Comparison of ENCODE assay signal across 16 mouse cellular contexts in genomic region chr15:27957867-27958266, GRCm38 (mm10).
DNase-seq lines count a peak whose midpoint lies in the region; ATAC-seq and TF ChIP-seq lines count a peak whose summit lies in the region.
"Had no signal": no experiment of that assay in that cellular context is flagged by ENCODE, and none has a peak within 500 bp of the region (broad histone marks: within the 10 kb centered on the region; RNA-seq: fewer than 3 reads in every experiment).

No protein-coding gene starts in this region.

- peaks cover 89% of the 10 kb centered on the region for H3K4me1 ChIP-seq in heart, embryonic 13.5 days
- H3K4me1 ChIP-seq in midbrain, embryonic 13.5 days (replicated peaks) = peaks cover 89% of the 10 kb centered on the region
- peaks cover 78% of the 10 kb centered on the region for H3K4me1 ChIP-seq in midbrain, embryonic 10.5 days
- peaks cover 41% of the 10 kb centered on the region for H3K4me1 ChIP-seq in hindbrain, postnatal 0 days (ENCODE audit: insufficient read depth, low read length)

- intact Hi-C loops in heart, postnatal 25 days (cut with DNase I) = no loop called here

- WGBS in heart, embryonic 13.5 days = 67% methylated on average over 9 of the region's 9 CpGs
- 75% methylated on average over 9 of the region's 9 CpGs for WGBS in midbrain, embryonic 13.5 days
- 90% methylated on average over 9 of the region's 9 CpGs for WGBS in midbrain, embryonic 10.5 days
- WGBS in hindbrain, postnatal 0 days = 39% methylated on average over 9 of the region's 9 CpGs

- H3K27me3 ChIP-seq in heart, embryonic 13.5 days (replicated peaks) = no peaks in the 10 kb centered on the region
- H3K27me3 ChIP-seq in midbrain, embryonic 13.5 days = no peaks in the 10 kb centered on the region
- H3K27me3 ChIP-seq in midbrain, embryonic 10.5 days (ENCODE audit: low read depth, poor library complexity, severe bottlenecking) = no peaks in the 10 kb centered on the region
- H3K27me3 ChIP-seq in hindbrain, postnatal 0 days (ENCODE audit: insufficient read depth, low read length) = no peaks in the 10 kb centered on the region
- H3K27me3 ChIP-seq: liver, embryonic 15.5 days; Patski had no signal

- no peak overlapping the region; the same call in 1 of the 2 replicates for H3K9ac ChIP-seq in heart, embryonic 13.5 days
- H3K9ac ChIP-seq in midbrain, embryonic 13.5 days (replicated peaks) = no peak overlapping the region
- no peak overlapping the region for H3K9ac ChIP-seq in hindbrain, postnatal 0 days (replicated peaks; ENCODE audit: low read length)
- H3K9ac ChIP-seq: liver, embryonic 15.5 days had no signal

- TF ChIP-seq CTCF in hindbrain, postnatal 0 days (IDR thresholded peaks at IDR 0.05; ENCODE audit: low read depth) = no peak

- H3K9me3 ChIP-seq in heart, embryonic 13.5 days = no peaks in the 10 kb centered on the region
- H3K9me3 ChIP-seq in midbrain, embryonic 13.5 days = no peaks in the 10 kb centered on the region
- no peaks in the 10 kb centered on the region for H3K9me3 ChIP-seq in midbrain, embryonic 10.5 days (replicated peaks)
- H3K9me3 ChIP-seq in hindbrain, postnatal 0 days (ENCODE audit: low read length) = no peaks in the 10 kb centered on the region
- H3K9me3 ChIP-seq: liver, embryonic 15.5 days had no signal

- H3K36me3 ChIP-seq in heart, embryonic 13.5 days = no peaks in the 10 kb centered on the region
- H3K36me3 ChIP-seq in midbrain, embryonic 13.5 days = no peaks in the 10 kb centered on the region
- no peaks in the 10 kb centered on the region for H3K36me3 ChIP-seq in midbrain, embryonic 10.5 days
- H3K36me3 ChIP-seq in hindbrain, postnatal 0 days (ENCODE audit: insufficient read depth, low read length) = no peaks in the 10 kb centered on the region
- H3K36me3 ChIP-seq: liver, embryonic 15.5 days had no signal

- no peak overlapping the region for H3K4me2 ChIP-seq in heart, embryonic 13.5 days
- no peak overlapping the region for H3K4me2 ChIP-seq in midbrain, embryonic 13.5 days (replicated peaks)
- no peak overlapping the region for H3K4me2 ChIP-seq in hindbrain, postnatal 0 days (ENCODE audit: low read depth, low read length)
- H3K4me2 ChIP-seq: liver, embryonic 15.5 days had no signal

- 0 out of 2 replicates have a peak overlapping the region, but pooled peaks have one; percentile 21 for H3K27ac ChIP-seq in heart, embryonic 13.5 days (replicated peaks)
- H3K27ac ChIP-seq in midbrain, embryonic 13.5 days = peak overlapping the region; percentile 35; the same call in 1 of the 2 replicates
- H3K27ac ChIP-seq in midbrain, embryonic 10.5 days (replicated peaks) = no peak overlapping the region
- H3K27ac ChIP-seq in hindbrain, postnatal 0 days = 0 out of 2 replicates have a peak overlapping the region, but pooled peaks have one; percentile 3
- H3K27ac ChIP-seq: kidney, postnatal 0 days; liver, embryonic 15.5 days had no signal

- no peak for DNase-seq in heart, postnatal 4 days
- no peak for DNase-seq in midbrain, embryonic 10.5 days (ENCODE audit: low spot score)
- peak; percentile 45 for DNase-seq in hindbrain, postnatal 0 days (ENCODE audit: low spot score)
- DNase-seq in adrenal gland, postnatal 36 days = no peak
- no peak for DNase-seq in heart, postnatal 25 days (ENCODE audit: low spot score)
- DNase-seq: gastrocnemius, postnatal 36 days; heart, postnatal 36 days; lung, postnatal 10 days had no signal

- no peak for ATAC-seq in heart, embryonic 13.5 days (ENCODE audit: extremely low read depth, insufficient number of reproducible peaks, low FRiP score, low TSS enrichment)
- ATAC-seq in midbrain, embryonic 13.5 days = no peak
- peak; percentile 16; the same call in 1 of the 2 replicates for ATAC-seq in hindbrain, postnatal 0 days
- ATAC-seq: activated CD4-positive, CD25-positive, alpha-beta regulatory T cell, adult 4 months; intestine, postnatal 0 days; Patski had no signal

- H3K4me3 ChIP-seq in heart, embryonic 13.5 days = no peak overlapping the region
- no peak overlapping the region for H3K4me3 ChIP-seq in midbrain, embryonic 13.5 days (replicated peaks)
- no peak overlapping the region for H3K4me3 ChIP-seq in midbrain, embryonic 10.5 days
- H3K4me3 ChIP-seq in hindbrain, postnatal 0 days (ENCODE audit: low read length) = no peak overlapping the region
- H3K4me3 ChIP-seq: erythroblast, embryonic 14.5 days; liver, embryonic 15.5 days had no signal
